Mouse (Mus musculus) adipose tissue, adult 10 weeks (tissue): ENCODE results near the gene Tmem35b. TPM values are rescaled to one million over a fixed set of nuclear protein-coding genes. Genes with fewer than 3 reads are reported as not detected.

Experiments used
- polyA plus RNA-seq: library from polyadenylated mRNA; stranded (reverse); fragments of 350-450 nt; fragmentation: Illumina TruSeq; extraction: RNeasy Lipid Tissue Mini Kit (QIAGEN cat#74804); gene quantifications from one replicate; pipeline ENCODE4 v1.2.3, GENCODE M21; 2014; ENCODE audit warnings: low read depth, low replicate concordance

Gene Tmem35b
- polyA plus RNA-seq = 26.0 TPM

GRCm38 (mm10) chr4:127123391-127123790 lies at the start of gene Tmem35b:
TSS of gene Tmem35b (plus strand) at chr4:127123691.

GRCm38 (mm10) chr4:127076875-127077548 lies 46.5 kb upstream of the Tmem35b start, which contains the start of gene Zmym6:
TSS of gene Zmym6 (plus strand) at chr4:127077383.

DNA sequence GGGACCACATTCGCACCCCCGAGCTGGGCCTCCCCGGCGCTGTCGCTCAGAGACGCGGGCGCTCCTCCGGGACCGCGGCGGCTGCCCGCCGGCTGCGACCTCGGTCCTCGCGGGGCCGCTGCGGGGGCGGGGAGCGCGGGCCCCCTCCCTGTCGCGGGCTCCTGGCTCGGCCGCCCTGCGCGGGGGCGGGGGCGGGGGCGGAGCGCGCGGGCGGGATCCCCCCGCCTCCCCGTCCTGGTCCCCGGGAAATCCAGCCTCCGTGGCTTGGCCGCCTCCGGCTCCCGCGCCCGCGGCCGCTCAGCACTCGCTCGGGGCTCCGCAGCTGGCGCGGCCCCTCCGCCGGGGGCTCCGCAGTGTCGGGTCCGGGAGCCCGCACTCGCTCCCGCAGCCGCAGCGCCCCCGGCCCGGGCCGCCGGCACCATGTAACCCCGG lies 45.4 kb downstream of the Tmem35b start, which contains the start of gene Dlgap3:
Gene Dlgap3 (plus strand): TSS at position 291 of the 432 bp plus-strand sequence.

Other genes starting within 250 kb of the Tmem35b start
- gene Zmym4, start 155.6 kb upstream of the Tmem35b start, polyA plus RNA-seq = 15.6 TPM
- 128 TPM for gene Sfpq, start 102.4 kb upstream of the Tmem35b start, polyA plus RNA-seq
- 3.7 TPM for gene Zmym1, start 62.5 kb upstream of the Tmem35b start, polyA plus RNA-seq
- gene Zmym6, start 46.3 kb upstream of the Tmem35b start, polyA plus RNA-seq = 29.3 TPM
- gene Dlgap3, start 45.5 kb downstream of the Tmem35b start, polyA plus RNA-seq = 0.10 TPM
- gene Smim12, start 120.1 kb downstream of the Tmem35b start, polyA plus RNA-seq = 31.2 TPM
- 18.5 TPM for gene Gja4, start 190.3 kb downstream of the Tmem35b start, polyA plus RNA-seq
- gene Gjb3, start 207.2 kb downstream of the Tmem35b start, polyA plus RNA-seq = 47.7 TPM
- gene Gjb4, start 230.4 kb downstream of the Tmem35b start, polyA plus RNA-seq = 12.9 TPM
- 2.1 TPM for gene Gjb5, start 234.5 kb downstream of the Tmem35b start, polyA plus RNA-seq